Mouse (Mus musculus) intestine, embryonic 14.5 days (tissue): Measurements from ENCODE around the gene Ccl26. TPM values are rescaled to one million over a fixed set of nuclear protein-coding genes. Genes with fewer than 3 reads are reported as not detected.

Experiments used
- ATAC-seq: fragments of 200-750 bp; cut with Nextera tagmentation; replicated peaks from 2 replicates; pipeline ENCODE4 v1.8.0; 2017; ENCODE audit warnings: low read depth, moderate number of reproducible peaks, moderate TSS enrichment, moderate library complexity; ENCODE audit not compliant: low FRiP score, low TSS enrichment
- DNase-seq: peaks from one replicate; pipeline ENCODE4 v3.0.0-alpha.2; 2018; ENCODE audit warnings: low spot score
- H3K27ac ChIP-seq: fragments of 300-500 bp; sonication (generic); 2 replicates; pipeline ENCODE4 v1.5.1; 2014; ENCODE audit warnings: low read depth, mild to moderate bottlenecking, control low read depth
- H3K27me3 ChIP-seq: fragments of 300-500 bp; sonication (generic); replicated peaks from 2 replicates; pipeline ENCODE4 v1.6.1; 2014; ENCODE audit warnings: low read length, control low read depth; ENCODE audit not compliant: control insufficient read depth, insufficient read depth
- H3K36me3 ChIP-seq: fragments of 300-500 bp; sonication (generic); 2 replicates; pipeline ENCODE4 v1.6.1; 2014; ENCODE audit warnings: low read length, control low read depth; ENCODE audit not compliant: control insufficient read depth, insufficient read depth
- H3K4me1 ChIP-seq: fragments of 300-500 bp; sonication (generic); replicated peaks from 2 replicates; pipeline ENCODE4 v1.6.1; 2014; ENCODE audit warnings: low read length, control low read depth, mixed read lengths; ENCODE audit not compliant: control insufficient read depth, insufficient read depth
- H3K4me2 ChIP-seq: fragments of 300-500 bp; sonication (generic); 2 replicates; pipeline ENCODE4 v1.6.1; 2014; ENCODE audit warnings: low read length
- H3K4me3 ChIP-seq: fragments of 300-500 bp; sonication (generic); 2 replicates; pipeline ENCODE4 v1.5.1; 2014; ENCODE audit warnings: low read depth, low read length, control low read depth, mixed read lengths
- H3K9ac ChIP-seq: fragments of 300-500 bp; sonication (generic); 2 replicates; pipeline ENCODE4 v1.6.1; 2014; ENCODE audit warnings: mild to moderate bottlenecking, low read length
- H3K9me3 ChIP-seq: fragments of 300-500 bp; sonication (generic); 2 replicates; pipeline ENCODE4 v1.6.1; 2016; ENCODE audit warnings: low read length, control low read depth; ENCODE audit not compliant: control insufficient read depth
- WGBS: fragments of 180-500 bp; shearing (Covaris S2); extraction: QIAGEN DNeasy Blood & Tissue Kit; methylation state at CpG from one replicate; pipeline ENCODE4 v1.1.7; 2014; 5-methylcytosine and 5-hydroxymethylcytosine counted together
- polyA plus RNA-seq: library from polyadenylated mRNA; unstranded; fragments of >200 nt; fragmentation: Nextera tagmentation; extraction: Ambion mirVana; gene quantifications from 2 replicates; pipeline ENCODE4 v1.2.1, GENCODE M21; 2014

The Ccl26 gene
- polyA plus RNA-seq, 1 experiment from 2014 or later, result not detected

DNA sequence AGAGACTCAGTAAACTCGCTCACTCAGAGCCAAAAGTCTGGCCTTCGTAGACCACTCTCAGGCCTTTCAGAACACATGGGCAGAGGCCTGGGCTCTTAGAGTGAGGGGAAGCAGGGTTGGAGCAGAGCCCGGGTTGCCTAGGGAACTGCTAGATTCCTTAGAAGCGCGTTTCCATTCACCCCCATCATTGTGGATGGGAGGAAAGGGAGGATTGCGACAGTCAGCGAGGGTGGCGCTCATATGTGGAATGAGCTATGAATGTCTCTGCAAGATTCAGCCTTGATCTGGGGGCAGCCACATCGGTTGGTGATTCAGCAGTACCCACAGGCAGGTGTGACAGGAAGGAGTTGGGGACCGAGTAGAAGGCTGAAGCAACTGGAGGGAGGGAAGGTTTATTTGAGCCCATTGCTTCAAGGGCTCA, 16.0 kb upstream of the Ccl26 start:
- Histone ChIP-seq H3K4me1 (no peaks in the 10 kb centered on the region), H3K4me2 (no peak overlapping the region), H3K4me3 (no peak overlapping the region), H3K36me3 (no peaks in the 10 kb centered on the region), H3K27ac (no peak overlapping the region), H3K27me3 (no peaks in the 10 kb centered on the region), H3K9ac (no peak overlapping the region), H3K9me3 (no peaks in the 10 kb centered on the region)
- WGBS, result 87% methylated on average over 10 of the region's 10 CpGs
- DNase-seq (no peak), ATAC-seq (no peak)

DNA sequence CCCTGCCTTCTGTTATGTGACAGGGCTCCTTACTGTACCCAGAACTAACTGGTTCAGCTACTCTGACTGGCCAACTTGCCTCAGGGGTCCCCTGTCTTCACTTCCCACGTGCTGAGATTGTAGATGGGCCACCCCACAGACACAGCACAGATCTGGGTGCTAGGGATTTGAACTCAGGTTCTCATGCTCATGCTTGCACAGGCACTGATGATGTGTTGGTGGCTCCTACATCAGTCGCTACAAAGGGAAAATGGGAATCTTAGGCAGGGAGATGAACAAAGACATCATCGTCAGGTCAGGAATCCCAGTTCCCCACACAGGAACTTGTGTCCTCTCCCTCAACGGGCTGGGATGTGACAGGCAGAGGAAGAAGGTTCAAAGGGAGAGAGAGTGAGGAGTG, 12.7 kb upstream of the Ccl26 start:
- H3K9ac ChIP-seq, result no peak overlapping the region
- H3K4me3 ChIP-seq, result no peak overlapping the region
- no peaks in the 10 kb centered on the region for H3K36me3 ChIP-seq
- ATAC-seq (no peak), DNase-seq (no peak)
- no peak overlapping the region for H3K27ac ChIP-seq
- H3K27me3 ChIP-seq, result no peaks in the 10 kb centered on the region
- 68% methylated on average over 4 of the region's 4 CpGs for WGBS
- no peaks in the 10 kb centered on the region for H3K4me1 ChIP-seq
- H3K9me3 ChIP-seq, result no peaks in the 10 kb centered on the region
- no peak overlapping the region for H3K4me2 ChIP-seq

GRCm38 (mm10) chr5:135573006-135573405, 9.6 kb upstream of the Ccl26 start, which contains the start of gene Ccl24:
Ccl24 (minus strand) TSS chr5:135573049.
- Histone ChIP-seq H3K9me3 (no peaks in the 10 kb centered on the region), H3K4me1 (no peaks in the 10 kb centered on the region), H3K9ac (no peak within 1 kb of the TSS), H3K27ac (no peak within 1 kb of the TSS), H3K36me3 (no peaks in the 10 kb centered on the region), H3K27me3 (no peaks in the 10 kb centered on the region), H3K4me2 (no peak within 1 kb of the TSS), H3K4me3 (no peak within 1 kb of the TSS)
- DNase-seq (no peak), ATAC-seq (no peak)
- 87% methylated on average over 6 of the region's 6 CpGs for WGBS

- DNase-seq (no peak), ATAC-seq (no peak)
- H3K4me2 ChIP-seq, result no peak overlapping the region
- H3K9me3 ChIP-seq, result no peaks in the 10 kb centered on the region
- no peak overlapping the region for H3K9ac ChIP-seq
- no peaks in the 10 kb centered on the region for H3K36me3 ChIP-seq
- no peak overlapping the region for H3K27ac ChIP-seq
- no peaks in the 10 kb centered on the region for H3K27me3 ChIP-seq
- WGBS, result 66% methylated on average over 6 of the region's 6 CpGs
- no peak overlapping the region for H3K4me3 ChIP-seq
- H3K4me1 ChIP-seq, result no peaks in the 10 kb centered on the region
Observed at GRCm38 (mm10) chr5:135568698-135569097, 5.3 kb upstream of the Ccl26 start.

DNA sequence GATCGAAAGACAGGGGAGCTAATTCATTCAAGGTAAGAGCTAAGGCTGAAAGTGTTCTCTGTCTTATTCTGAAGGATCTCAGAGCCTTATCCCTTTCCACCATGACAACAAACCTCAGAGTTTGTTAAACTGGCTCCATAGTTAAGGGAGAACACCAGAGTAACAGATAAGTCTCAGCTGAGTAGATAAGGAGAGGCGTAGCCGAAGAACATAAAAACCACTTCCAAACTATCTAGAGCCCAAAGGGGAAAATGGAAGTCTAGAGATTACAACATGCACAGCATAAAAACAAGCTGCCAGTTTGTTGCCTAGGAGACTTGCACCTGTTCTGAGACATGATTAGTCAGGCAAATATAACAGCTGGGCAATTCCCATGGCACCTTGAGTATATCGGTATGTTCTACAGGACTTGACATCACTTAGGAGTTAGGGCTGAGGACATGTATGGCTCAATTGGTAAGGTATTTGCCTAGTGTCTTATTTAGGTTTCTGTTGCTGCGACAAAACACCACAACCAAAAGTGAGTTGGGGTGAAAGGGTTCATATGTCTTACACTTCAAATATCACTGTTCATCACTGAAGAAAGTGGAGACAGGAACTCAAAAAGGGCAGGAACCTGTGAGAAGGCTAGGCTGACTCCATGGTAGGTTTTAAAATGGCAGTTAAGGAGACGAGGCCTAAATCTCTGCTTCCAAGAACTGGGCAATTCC, 4.3 kb upstream of the Ccl26 start:
- H3K9me3 ChIP-seq, result no peaks in the 10 kb centered on the region
- H3K4me1 ChIP-seq, result no peaks in the 10 kb centered on the region
- 88% methylated on average over 6 of the region's 6 CpGs for WGBS
- no peak overlapping the region for H3K9ac ChIP-seq
- DNase-seq (no peak), ATAC-seq (no peak)
- no peak overlapping the region for H3K27ac ChIP-seq
- H3K4me3 ChIP-seq, result no peak overlapping the region
- no peak overlapping the region for H3K4me2 ChIP-seq
- no peaks in the 10 kb centered on the region for H3K36me3 ChIP-seq
- H3K27me3 ChIP-seq, result no peaks in the 10 kb centered on the region

DNA sequence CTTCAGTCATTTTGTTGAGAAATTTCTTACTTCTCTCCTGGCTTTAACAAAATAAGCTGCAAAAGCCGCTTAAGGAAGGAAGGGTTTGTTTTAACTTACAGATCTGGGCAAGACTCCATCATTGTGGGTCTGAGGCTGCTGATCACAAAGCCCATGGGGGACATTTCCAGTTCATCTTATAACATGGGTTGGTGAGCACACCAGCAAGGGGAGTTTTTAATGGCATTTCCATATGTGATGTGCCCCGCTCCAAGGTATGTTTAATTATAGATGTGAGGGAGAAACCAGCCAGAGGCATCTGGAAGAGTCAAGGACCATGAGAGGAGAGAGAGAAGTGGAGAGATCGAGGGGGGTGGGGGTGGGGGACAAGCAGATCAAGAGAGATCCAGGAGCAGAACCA, 5.7 kb downstream of the Ccl26 start:
- Histone ChIP-seq H3K36me3 (no peaks in the 10 kb centered on the region), H3K4me3 (no peak overlapping the region), H3K27me3 (no peaks in the 10 kb centered on the region), H3K27ac (no peak overlapping the region), H3K9me3 (no peaks in the 10 kb centered on the region), H3K4me1 (no peaks in the 10 kb centered on the region), H3K4me2 (no peak overlapping the region), H3K9ac (no peak overlapping the region)
- DNase-seq, result no peak
- no peak for ATAC-seq
- WGBS, result 65% methylated on average over 3 of the region's 3 CpGs

DNA sequence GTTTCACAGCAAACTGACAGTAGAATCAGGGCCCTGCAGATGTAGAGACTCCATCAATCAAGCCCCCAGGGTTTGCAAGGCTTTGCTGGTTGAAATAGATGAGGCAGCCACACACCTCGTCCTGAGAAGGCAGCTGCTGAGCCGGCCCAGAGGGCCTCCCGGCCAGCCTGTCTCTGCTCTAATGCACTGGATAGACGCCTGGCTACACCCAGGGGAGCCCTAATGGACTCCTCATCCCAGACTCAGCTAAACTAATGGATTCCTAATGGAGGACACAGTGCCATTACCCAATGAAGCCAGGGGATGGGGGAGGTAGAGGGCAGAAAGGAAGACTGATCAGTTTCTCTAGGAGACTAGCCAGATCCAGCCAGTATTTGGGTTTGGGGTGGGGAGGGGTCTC, 6.3 kb downstream of the Ccl26 start:
- whole genome bisulfite sequencing, result 20% methylated on average over 4 of the region's 4 CpGs

DNA sequence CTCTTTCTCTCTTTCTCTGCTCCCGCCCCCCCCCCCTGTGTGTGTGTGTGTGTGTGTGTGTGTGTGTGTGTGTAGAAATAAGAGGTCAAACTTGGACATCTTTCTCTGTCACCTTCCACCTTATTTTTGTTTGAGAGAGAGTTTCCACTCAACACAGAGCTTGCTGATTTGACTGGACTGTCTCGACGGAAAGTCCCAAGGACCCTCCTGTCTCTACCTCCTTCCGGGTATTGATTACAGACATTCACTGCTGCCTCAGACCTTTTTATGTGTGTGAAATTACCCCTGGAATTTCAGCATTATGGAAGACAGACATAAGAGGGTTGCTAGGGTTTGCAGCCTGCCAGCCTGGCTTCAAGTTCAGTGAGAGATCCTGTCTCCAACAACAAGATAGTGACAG, 7.1 kb downstream of the Ccl26 start:
- no peaks in the 10 kb centered on the region for H3K36me3 ChIP-seq
- no peak for DNase-seq

More for the DNA sequence above, 6.3 kb downstream of the Ccl26 start:
- Histone ChIP-seq H3K9ac (no peak overlapping the region), H3K4me2 (no peak overlapping the region), H3K27ac (no peak overlapping the region), H3K4me1 (no peaks in the 10 kb centered on the region), H3K9me3 (no peaks in the 10 kb centered on the region), H3K4me3 (no peak overlapping the region), H3K36me3 (no peaks in the 10 kb centered on the region), H3K27me3 (no peaks in the 10 kb centered on the region)
- DNase-seq, result no peak
- no peak for ATAC-seq

DNA sequence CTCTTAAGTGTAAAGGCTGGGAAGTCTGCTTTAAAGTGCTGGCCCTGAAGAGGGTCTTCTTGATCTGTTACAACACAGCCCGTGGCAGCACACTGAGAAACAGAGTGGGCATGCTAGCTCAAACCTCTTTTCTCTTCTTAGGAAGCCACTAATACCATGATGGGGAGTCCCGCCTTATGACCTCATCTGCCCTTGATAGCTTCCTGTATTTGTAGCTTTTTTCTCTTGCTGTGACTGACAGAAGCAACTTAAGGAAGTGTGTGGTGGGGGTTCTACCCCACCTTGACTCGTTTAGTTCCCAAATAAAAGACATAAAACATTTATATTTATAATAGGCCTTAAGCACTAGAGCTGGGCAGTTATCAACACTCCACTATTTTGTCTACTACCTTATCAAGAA, 11.8 kb downstream of the Ccl26 start:
- Histone ChIP-seq H3K4me1 (no peaks in the 10 kb centered on the region), H3K27ac (no peak overlapping the region), H3K36me3 (no peaks in the 10 kb centered on the region), H3K4me2 (no peak overlapping the region), H3K4me3 (no peak overlapping the region), H3K9ac (no peak overlapping the region), H3K9me3 (no peaks in the 10 kb centered on the region), H3K27me3 (no peaks in the 10 kb centered on the region)
- WGBS, result 80% methylated on average over 3 of the region's 3 CpGs
- ATAC-seq (no peak), DNase-seq (no peak)

More for the DNA sequence above, 7.1 kb downstream of the Ccl26 start:
- H3K4me3 ChIP-seq, result no peak overlapping the region
- H3K9ac ChIP-seq, result no peak overlapping the region
- H3K27ac ChIP-seq, result no peak overlapping the region
- H3K4me2 ChIP-seq, result no peak overlapping the region
- H3K27me3 ChIP-seq, result no peaks in the 10 kb centered on the region
- no peaks in the 10 kb centered on the region for H3K9me3 ChIP-seq
- ATAC-seq, result no peak
- H3K4me1 ChIP-seq, result no peaks in the 10 kb centered on the region
- WGBS, result 75% methylated on average over 3 of the region's 4 CpGs
